Mouse (Mus musculus) T-helper 17 cell (primary cell): ENCODE measurements around the gene Ddx19b.
"Not testable (repeated sequence)": the region's sequence is repeated elsewhere in the genome, so short reads cannot be mapped to it uniquely, and the experiment has no call there.

ENCODE experiments used
- in situ Hi-C, 2 experiments: fragments of 300-600 bp; cut with MboI, MseI; formaldehyde crosslinking; loops; 1 replicate in 1 of 2; 2 replicates in 1 of 2; pipeline ENCODE4 v1.15.1; 2025; ENCODE audit warnings: high pct_unique_total_duplicates in 2 of 2

Gene Ddx19b

DNA sequence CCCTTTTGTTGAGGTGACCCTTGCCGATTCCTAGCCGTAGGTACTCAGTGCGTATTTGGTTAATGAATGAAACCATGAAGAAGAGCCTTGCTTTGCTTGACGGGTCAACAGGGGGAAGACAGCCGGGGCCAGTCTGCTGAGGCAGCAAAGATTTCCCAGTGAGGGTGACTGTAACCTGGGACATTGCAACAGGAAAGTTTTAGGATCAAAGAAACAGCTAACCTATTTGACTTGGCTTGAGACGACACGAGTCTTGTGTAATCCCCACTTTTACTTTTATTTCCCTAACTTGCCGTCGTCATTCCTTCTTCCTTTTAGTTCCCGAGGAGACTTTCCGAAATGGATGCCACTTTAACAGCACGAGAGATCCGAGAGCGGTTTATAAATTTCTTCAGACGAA lies 5.0 kb upstream of the Ddx19b start:
- in situ Hi-C loops, result no loop called here

- in situ Hi-C loops, result no loop called here
Measured at GRCm38 (mm10) chr8:111034276-111034675, 2.7 kb upstream of the Ddx19b start.

DNA sequence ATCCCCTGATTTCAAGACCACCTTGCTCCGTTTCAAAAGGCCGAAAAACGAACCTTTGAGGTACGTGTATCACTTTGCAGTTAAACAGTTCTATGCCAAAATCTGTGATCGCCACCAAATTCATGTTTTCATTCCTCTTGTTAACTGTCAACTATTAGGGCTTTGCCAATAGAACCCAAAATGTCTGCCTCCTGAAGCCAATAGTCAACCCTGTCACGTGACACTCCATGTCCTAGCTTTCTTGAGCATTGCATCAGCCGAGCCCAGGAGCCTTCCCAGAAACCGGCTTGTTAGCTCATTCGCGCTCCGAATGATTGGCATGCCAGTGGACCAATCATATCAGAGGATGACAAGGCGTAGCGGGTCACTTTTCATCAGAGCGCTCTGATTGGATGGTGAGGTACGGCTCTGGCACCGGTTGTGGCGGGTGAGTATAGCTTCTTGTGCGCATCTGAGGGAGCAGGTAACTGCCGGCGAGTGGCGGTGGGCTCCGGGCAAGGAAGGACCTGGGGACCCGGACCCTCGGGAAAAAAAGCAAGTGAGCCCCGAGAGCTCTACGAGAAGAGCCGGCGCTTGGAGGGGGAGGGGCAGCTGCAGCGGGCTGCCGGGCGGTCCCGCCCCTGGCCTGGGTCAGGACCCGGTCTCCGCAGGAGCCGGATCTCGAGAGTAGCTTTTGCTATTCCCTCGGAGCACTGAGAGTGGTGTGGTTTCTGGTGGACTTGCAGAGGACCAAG lies 2.1 kb upstream of the Ddx19b start:
- in situ Hi-C loops, result no loop called here

- in situ Hi-C loops, result no loop called here
Measured at GRCm38 (mm10) chr8:111032916-111033315, 1.4 kb upstream of the Ddx19b start, which contains the start of gene Aars. TSS of gene Aars (plus strand) at chr8:111033144.

DNA sequence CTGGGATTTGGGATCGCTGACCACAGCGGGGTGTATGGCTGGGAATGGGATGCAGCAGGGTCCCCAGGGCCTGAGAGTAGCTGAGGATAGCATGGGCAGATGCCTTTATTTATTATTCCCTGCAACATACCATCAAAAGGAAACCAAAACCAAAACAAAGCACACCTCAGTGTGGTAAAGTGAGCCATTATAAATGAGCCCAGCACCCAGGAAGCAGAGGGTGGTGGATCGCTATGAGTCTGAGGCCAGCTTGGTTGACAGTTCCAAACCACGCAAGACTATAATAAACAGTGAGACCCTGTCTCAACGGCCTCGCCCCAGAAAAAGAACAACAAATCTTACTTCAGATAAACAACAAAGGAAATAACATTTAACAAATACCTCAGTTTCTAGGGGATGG lies 1.5 kb downstream of the Ddx19b start:
- in situ Hi-C loops, result no loop called here

DNA sequence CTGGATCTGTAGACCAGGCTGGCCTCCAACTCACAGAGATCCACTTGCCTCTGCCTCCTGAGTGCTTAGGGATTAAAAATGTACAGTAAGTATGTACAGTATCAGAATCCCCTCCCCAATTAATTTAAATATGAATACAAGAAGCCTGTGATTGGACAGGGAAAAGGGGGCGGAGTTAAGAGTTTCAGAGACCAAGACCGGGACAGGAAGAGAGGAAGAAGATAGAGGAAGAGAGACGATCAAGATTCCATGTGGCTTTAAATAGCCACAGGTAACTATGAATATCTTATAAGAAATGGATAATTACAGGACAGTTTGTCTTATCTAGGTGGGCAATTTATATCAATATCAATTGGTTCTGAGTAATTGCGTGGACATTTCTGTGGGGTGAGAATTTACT lies 2.0 kb downstream of the Ddx19b start:
- in situ Hi-C loops, result no loop called here

- in situ Hi-C loops, result no loop called here
Measured at GRCm38 (mm10) chr8:111027391-111027937, 4.1 kb downstream of the Ddx19b start.

- in situ Hi-C loops, result not testable (repeated sequence)
Measured at GRCm38 (mm10) chr8:111026609-111027008, 4.9 kb downstream of the Ddx19b start.

DNA sequence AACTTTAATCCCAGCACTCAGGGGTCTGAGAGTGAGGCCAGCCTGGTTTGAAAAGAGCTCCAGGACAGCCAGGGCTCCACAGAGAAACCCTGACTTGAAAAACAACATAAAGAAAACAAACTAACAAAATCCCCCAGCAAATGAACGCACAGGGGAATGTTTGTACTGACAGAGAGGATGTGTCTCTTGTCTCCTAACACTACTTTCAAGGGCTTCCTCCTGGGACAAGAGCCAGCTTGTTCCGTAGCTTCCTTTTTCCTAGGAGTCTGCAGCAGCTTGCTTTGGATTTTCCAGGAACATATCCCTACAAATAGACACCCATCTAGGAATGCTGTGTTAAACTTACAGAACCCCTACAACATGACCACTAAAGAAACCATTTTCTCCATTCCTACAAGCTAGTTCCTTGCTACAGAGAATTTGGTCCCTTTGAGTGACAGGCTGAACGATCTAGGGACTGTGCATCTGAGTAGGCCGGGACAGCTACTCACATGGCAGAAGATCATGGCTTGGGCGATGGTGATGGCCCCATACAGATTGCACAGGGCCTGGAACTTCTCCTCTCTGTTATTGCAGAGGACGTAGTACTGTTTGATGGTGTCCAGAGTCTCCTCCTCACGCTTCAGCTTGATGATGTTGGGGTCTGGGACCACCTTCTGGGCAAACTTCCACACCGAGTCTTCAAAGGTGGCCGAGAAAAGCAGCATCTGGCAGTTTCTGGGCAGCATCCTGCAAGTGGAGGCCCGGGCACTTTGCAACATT lies 21.1 kb downstream of the Ddx19b start:
- in situ Hi-C loops, result not testable (repeated sequence)

- in situ Hi-C loops, result no loop called here
Measured at GRCm38 (mm10) chr8:110997547-110998531, 33.7 kb downstream of the Ddx19b start, which contains the start of gene Ddx19a. TSS of gene Ddx19a (minus strand) at chr8:110997800.

GRCm38 (mm10) chr8:110996641-110997430 lies 34.7 kb downstream of the Ddx19b start:
- in situ Hi-C loops, result no loop called here

GRCm38 (mm10) chr8:110990017-110990416 lies 41.5 kb downstream of the Ddx19b start:
- in situ Hi-C loops, result no loop called here

- in situ Hi-C loops, result loop anchor here (5.0 kb wide), 2 partner anchors 54 to 146 kb away; no protein-coding TSS in a partner anchor
Measured at GRCm38 (mm10) chr8:110987805-110988744, 43.5 kb downstream of the Ddx19b start.

GRCm38 (mm10) chr8:110981304-110981703 lies 50.2 kb downstream of the Ddx19b start:
- in situ Hi-C loops, result no loop called here

- in situ Hi-C loops, result not testable (repeated sequence)
Measured at GRCm38 (mm10) chr8:110977987-110978386, 53.6 kb downstream of the Ddx19b start.

GRCm38 (mm10) chr8:110976532-110976931 lies 55.0 kb downstream of the Ddx19b start:
- in situ Hi-C loops, result not testable (repeated sequence)

- in situ Hi-C loops, result no loop called here
Measured at GRCm38 (mm10) chr8:110969910-110970770, 61.4 kb downstream of the Ddx19b start.

DNA sequence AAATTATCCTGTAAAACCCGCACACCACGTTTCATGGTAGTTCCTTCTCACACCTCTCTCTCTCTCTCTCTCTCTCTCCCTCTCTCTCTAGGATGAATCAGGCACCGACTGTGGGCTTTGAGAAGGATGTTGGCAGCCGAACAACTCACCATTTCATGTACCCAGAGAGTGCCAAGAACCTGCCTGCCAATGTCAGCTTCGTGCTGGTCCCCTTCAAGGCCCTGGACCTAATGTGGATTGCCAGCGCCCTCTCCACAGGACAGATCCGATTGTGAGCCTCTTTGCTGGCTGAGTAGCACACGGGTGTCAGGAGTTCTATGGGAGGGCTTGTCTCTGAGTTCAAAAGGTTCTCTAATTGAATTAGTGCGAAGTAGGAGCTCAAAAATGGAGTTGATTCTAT lies 64.2 kb downstream of the Ddx19b start:
- in situ Hi-C loops, result no loop called here
